Mouse (Mus musculus): ENCODE data around the gene Enkd1.

The Enkd1 gene

DNA sequence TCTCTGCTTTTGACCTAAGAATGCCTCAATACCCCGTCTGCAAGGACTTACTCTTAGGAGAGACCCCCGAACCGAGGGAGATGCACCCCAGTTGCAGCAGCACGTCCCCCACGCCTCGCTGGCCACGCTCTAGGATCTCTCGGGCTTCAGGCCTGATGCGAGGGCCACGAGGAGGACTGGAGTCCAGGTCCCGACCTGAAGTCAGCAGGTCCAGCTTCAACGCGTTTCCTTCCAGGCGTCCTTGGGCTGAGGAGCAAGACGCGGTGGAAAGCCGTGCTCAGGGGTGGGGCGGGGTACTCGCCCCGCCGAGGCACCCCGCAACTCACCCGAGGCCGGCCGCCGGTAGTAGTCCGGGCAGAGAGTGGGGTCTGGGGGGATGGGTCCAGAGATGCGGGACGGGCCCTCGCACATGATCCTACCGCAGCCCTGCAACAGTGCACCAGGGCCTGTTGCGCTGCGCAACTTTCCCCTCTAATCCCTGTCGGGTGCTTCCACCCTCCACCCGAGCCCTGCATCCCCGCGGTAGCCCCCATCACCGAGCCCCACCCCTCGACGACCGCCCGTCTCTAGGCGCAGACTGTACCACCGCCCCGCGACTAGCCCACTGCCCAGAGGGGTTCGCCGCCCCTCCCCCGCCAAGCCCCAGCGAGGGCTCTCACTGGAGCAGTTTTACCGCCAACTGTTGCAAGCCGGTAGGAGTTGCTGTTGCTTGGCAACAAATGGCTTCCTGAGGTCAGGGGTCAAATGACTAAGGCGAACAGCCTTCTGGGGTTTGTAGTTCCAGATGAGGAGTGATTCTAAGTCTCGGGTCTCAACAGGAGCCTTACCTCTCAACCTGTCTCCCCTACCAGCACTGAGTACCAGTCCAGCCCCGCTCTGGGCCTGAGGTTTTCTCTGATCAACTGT is at the start of gene Enkd1, which contains the start of gene 4933405L10Rik:
Gene Enkd1 (minus strand): TSS at position 713 of the 906 bp plus-strand sequence.
Gene 4933405L10Rik (plus strand): TSS at position 158 of the 906 bp plus-strand sequence.
- DNase-seq (ENCODE audit: low spot score in 2 of 2) = peak; percentile 74 to 86

DNA sequence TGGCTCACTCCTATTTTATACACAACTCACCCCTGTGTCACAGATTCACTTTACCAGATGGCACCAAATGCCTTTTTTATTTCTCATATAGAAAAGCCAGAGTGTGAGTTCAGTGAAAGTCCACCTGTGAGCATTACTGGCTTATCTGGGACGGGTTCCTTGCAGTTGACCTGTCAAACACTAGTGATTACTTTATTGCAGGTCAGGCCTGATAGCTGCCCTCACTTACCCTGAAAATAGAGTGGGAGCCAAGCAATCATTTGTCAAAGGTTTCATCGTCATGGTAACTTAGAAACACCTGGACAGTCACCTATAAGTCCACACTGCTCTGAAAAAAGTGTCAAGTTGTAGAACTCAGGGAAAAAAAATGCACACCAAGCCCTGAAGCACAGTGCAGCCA is 46.7 kb upstream of the Enkd1 start:
- DNase-seq (ENCODE audit: low spot score in 2 of 2) = no peak

DNA sequence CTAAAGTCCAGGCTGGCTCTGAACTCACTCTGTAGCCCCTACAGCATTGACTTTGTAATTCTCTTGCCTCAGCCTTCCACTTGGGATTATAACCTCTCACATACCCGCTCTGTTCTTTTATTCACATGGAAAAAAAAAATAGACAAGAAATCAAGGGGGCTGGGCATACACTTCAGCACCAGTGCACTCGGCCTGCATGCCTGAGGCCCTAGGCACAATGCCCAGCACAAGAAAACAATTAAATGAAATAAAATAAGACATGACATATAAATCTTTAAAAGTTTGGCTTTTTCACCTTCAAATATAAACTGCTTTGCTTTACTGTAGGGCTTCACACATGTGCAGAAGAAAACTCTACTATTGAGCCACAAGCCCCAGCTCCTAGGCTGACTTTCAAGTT is 45.9 kb upstream of the Enkd1 start:
- DNase-seq (ENCODE audit: low spot score in 2 of 2) = no peak

DNA sequence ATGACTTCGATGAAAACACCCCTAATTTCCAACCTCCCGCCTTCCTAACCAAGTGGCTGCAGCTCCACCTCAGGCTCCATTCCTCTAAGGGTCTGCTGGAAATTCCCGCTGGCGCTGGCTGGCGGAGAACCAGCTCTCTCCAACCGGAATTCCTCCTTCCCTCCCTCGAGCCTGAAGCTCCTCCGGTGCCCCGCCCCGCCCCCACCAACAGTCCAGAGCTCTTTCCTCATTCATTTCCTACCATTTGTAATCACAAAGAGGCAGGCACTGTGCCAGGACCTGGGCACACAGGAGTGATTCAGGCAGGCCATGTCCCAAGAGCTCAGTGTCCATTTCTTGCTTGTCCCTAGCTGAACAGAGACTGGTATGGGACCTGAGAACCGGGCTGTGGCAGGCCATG is 42.6 kb upstream of the Enkd1 start:
- peak in 1 of 2 experiments; percentile 40 for DNase-seq (ENCODE audit: low spot score in 2 of 2)

DNA sequence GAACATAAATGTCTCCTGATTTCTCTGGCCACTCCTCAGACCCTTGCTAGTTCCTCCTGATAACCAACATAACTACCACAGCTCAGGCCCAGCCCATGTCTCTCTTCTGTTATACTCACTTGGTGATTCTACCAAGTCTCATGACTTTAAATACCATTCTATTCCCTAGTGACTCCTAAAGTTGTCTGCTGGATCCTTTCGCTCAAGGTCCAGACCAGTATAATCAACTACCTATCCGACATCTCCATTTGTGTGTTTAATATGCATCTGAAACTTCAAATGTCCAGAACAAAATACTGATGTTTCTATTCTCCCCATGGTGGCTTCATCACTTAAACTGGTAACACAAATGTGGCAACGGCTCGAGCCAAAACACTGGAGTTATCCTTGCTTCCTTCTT is 35.3 kb upstream of the Enkd1 start:
- DNase-seq (ENCODE audit: low spot score in 2 of 2) = no peak

DNA sequence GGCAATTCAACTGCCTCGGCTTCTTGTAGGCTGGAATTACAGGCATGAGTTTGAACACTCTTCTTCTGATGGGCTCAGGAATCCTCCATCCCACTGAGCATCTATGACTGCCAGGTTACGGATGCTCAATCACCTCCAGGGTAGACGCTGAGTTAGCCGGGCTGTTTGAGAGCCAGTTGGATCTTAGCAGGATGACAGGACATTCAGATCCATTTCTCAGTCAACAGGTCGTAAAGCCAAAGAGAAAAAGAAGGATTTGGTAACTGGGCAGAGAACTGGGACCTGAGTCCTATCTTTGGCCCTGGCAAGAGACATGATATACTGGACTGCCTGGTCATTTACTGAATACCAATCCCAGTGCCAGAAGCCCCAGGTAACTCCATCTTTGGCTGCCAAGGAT is 31.2 kb upstream of the Enkd1 start:
- no peak for DNase-seq (ENCODE audit: low spot score in 2 of 2)

DNA sequence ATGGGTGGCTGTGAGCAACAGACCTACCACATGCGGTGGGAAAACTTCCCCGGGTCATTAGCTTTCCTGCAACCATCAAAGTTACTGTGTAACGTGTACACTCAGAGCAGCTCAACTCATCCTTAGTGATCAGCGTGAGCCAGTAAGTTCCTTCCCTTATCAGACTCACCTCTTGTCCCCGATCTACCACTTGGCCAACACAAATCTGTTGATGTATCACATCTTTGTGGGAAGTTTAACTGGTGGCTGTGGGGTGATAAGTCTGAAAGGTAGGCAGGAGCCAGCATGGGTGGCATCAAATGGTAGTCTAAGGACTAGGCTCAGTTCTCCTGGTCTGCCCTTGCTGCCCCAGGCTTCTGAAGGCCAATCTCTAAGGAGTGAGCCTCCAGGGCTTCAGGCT is 24.2 kb upstream of the Enkd1 start:
- DNase-seq (ENCODE audit: low spot score in 2 of 2) = no peak

DNA sequence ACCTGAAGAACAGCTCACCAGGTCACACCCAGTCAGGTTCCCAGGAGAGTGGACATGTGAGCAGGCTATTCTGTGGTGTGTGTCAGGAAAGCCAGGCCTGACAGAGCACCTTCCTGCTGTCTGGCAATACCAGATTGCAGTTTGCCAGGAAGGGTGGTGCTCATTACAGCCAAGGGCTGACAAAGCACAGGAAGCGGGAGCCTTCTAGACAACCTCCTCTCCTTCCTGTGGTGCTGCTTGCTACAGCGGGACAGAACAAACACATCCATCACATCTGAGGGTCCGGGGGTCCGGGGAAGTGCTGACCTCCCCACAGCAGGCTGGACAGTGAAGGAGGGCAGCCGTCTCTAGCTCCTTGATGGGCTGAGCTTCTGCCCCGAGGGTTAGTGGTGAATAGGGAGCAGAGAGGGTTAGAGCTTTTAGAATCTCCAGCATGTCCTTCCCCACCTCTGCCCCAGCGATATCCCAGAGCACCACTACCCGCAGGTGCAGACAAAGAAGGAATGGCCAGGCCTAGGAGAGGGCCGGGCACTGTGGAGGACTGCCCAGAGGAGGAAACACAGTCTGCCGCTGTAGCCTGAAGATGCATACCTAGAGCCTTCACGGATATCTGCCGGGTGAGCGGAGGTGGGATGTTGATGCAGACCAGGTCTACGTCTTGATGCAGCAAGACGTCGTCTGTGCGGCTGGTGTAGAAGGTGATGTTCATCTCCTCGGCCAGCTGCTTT is 19.6 kb upstream of the Enkd1 start:
- no peak for DNase-seq (ENCODE audit: low spot score in 2 of 2)

DNA sequence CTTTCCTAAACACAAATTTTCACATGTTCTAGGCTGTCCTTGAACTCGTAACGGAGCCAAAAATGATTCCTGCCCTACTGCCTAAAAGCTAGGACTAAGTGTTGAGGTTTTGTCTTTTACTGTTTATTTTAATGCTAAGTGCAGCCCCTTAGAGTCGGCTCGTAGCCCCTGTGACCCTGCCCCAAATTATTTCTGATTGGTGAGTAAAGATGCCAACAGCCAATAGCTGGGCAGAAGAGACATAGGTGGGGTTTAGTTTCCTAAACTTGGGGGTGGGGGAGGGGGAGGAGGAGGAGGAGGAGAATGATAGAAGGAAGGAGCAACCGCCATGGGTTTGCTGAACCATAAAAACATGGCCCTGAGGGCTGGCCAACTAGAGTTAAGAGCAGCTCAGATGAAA is 17.7 kb upstream of the Enkd1 start:
- DNase-seq (ENCODE audit: low spot score in 2 of 2) = no peak

DNA sequence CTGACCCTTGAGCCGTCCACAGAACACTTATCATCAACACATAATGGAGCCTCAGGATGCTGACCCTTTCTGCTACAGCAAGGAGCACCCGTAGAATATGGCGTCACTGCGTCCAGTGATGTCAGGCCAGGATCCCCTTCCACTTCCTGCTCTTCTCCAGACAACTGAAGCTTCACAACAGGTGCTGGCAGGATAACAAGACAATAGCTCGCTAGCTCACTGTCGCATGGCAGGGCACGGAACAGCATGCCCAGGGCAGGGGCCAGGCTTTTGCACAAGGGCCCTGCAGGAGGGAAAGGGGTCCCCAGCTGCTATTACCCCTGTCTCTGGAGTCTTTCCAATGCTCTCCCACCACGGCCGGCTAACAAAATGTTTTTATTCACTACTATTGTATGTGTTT is 14.9 kb upstream of the Enkd1 start:
- DNase-seq (ENCODE audit: low spot score in 2 of 2) = no peak

DNA sequence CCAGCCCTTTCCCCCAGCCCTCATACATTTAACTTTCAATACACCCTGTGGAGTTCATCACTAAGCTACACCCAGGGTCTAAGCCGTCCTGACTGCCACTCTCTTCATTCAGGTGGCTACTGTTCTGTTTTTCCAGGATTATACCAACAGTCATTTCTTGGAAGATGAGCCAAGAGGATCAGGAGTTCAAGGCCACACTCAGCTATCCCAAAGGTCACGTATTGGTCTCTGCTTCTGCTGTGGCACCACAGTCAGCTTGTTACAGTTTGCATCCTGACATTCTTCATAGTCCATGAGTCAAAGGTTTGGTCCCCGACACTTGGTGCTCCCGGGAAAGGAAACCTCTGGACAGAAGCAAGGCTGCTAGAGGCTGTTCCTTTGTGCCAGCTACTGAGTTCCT is 11.6 kb upstream of the Enkd1 start:
- no peak for DNase-seq (ENCODE audit: low spot score in 2 of 2)

DNA sequence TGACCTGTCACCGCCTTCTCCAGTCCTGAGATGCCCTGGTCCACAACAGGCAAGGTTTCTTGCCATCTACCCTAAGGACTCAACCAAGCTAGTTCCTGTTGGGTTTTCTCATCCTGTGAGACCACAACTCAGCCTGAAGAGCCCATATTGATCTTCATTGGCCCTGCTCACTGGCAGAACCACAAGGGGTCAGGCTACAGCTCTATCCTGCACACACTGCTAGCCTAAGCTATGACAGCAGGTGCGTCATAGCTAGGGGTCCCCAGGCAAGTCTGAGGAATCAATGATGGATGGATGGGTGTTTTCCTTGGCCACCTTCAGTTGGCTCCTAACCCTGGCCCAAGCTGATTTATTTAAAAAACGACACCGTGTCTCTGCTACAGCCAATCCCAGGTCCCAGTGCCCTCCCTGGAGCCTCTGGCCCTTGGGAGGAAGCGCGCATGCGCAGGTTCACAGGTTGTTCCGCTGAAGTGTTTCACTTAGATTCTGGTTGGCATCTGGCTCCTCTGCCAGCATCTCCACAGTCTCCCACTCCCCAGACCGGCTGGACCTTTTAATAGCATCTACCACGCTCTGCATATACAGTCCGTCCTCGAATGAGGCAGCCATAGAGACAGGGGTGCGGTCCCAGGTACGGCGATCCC is 8.4 kb upstream of the Enkd1 start:
- DNase-seq (ENCODE audit: low spot score in 2 of 2) = no peak

DNA sequence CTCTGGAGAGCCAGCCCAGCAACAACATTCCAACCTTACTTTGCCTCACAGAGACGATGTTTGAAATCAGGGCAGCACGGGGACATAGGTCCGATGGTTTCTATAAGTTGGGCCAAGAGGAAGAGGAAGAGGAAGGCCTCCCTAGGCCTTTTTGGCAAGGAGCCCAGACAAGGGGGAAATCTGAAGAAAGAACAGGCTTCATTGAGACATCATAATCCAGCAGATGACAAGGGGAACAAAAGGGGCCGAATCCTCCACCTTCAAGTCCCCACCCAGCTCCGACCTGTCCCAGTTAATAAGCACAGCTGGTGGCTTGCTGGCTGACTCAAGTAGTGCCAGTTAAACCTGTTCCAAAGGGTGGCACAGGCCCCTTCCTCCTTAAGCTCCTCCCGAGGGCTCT is 7.0 kb upstream of the Enkd1 start:
- no peak for DNase-seq (ENCODE audit: low spot score in 2 of 2)

DNA sequence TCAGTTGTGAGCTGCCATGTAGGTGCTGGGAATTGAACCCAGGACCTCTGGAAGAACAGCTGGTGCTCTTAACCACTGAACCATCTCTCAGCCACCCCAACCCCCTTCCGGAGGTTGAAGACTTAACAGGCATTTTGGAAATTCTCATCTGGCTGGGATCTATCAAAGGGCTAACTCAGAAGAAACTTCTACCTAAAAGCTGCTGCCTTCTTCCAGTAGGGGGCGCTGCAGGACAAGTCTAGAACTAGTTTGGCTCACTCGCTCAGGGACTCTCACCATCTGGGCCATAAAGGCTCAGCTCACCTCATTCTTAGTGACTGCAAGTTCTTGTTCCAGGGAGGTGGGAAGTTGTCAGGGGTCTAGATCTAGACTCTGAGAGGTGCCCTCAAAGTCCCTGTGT is 6.1 kb upstream of the Enkd1 start:
- peak; percentile 88 to 95 for DNase-seq (ENCODE audit: low spot score in 2 of 2)

DNA sequence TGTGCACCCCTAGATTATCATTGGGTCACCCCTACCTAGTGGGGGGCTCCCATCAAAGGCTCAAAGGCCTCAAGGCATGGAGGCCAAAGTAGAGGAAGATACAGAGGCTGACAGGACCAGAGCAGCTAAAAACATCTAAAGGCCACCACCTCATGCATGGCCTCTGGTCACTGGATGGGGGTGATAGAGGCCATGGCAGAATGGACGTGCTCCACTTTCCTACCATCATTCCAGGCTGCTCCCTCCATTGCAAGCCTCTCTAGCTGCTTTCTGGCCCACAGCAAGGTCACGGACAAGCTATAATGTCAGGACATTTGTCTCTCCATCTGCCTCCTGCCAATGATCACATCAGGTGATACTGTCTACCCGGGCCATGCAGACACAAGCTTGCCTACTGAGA is 4.3 kb upstream of the Enkd1 start:
- DNase-seq (ENCODE audit: low spot score in 2 of 2) = no peak

DNA sequence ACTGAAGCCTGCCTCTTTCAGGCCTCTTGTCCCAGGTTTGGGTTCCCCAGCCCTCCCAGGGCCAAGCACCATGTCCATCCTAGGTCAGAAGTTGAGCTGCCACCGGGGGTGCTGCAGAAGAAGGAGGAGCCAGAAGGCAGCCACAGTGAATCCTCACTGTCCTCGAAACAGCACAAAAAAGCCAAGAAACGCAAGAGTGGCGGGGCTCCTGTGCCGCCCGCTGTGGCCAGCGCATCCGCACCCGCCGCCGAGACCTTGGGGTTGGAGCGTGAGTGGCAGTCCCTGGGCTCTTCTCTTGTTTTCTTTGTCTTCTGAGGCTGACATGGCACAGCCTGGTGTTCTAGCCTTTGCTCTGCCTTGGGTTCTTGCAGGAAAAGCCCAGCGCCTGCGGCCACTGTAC is 1.3 kb upstream of the Enkd1 start:
- no peak for DNase-seq (ENCODE audit: low spot score in 2 of 2)

DNA sequence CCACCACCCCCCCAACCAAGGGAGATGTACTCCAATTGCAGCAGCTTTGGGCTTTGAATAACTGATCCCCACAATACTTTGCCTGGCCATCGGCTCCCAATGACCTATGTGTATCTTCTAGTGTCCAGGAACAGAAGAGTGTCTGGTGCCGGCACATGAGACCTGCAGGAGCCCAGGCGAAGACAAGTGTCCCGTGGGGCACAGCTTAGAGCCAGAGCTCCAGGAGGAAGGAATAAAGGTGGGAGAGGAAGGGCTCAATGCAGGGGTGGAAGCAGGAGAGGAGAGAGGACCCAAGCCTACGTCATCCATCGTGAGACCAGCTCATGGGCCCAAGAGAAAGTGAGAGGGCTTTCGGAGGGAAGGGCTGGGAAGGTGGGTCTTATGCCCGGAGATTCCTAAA is 665 bp upstream of the Enkd1 start:
- no peak for DNase-seq (ENCODE audit: low spot score in 2 of 2)

DNA sequence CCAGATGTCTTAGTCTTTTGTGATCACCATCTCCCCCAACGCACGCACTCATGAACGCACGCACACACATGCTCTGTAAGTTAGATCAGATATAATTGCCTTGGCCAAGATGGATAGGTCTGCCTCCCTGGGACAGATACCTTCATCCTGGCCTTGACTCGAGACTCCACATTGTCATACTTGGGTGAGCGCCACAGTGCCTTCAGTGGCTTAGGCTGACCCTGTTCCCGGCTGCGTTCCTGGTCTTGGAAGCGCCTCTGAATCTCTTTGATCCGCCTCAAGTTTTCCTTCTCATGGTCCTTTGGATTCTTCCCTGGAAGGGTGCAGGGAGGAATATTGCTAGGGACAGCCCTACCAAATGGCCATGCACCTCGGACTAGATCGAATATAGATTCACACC is 1.6 kb downstream of the Enkd1 start:
- peak in 1 of 2 experiments; percentile 14 for DNase-seq (ENCODE audit: low spot score in 2 of 2)

DNA sequence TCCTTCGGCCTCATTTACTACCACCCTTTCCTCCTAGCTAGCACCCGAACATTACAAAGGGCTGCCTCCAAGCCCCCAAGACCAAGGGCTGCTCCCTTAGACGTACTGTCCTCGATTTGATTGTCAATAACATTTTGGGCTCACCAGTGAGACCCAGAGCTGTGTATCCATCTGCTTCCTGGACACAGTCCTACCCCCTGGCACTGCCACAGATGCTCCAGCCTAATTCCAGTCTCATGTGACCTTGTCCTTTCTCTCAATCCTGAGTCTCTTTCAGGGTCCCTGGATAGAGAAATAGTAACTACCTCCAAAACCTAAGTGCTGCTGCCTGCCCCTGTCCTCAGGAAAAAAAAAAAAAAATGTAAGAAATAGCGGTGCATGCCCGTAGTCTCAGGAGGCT is 3.1 kb downstream of the Enkd1 start:
- DNase-seq (ENCODE audit: low spot score in 2 of 2) = no peak

DNA sequence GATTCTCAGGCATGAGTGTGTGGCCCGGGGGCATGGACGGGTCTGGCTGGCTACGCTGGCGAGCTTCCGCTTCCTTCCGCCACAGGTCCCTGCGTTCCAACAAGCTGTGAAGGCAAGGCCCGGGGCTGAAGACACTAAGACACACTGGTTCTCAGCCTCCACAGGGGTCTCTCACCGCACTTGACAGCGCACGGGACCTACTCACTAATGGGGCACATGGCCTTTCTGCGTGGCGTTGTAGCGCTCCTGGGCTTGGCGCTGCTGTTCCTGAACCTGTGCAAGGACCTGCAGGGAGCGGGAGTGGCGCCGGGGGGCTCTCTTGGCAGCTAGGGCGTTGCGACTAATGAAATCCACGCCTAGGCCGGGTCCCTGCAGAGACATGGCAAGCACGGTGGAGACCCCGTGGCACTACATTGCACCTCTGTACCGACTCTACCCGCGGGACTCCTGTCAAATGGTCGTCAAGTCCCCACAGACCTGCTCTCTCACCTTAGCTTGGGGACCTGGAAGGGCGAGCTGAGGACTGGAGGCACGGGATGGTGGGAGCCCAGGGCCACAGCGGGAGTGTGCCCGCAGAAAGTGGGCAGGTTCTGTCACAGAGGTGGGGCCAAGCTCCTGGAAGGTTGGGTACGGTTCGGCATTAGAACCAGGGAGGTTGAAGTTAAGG is 3.7 kb downstream of the Enkd1 start:
- peak in 1 of 2 experiments; percentile 17 for DNase-seq (ENCODE audit: low spot score in 2 of 2)

DNA sequence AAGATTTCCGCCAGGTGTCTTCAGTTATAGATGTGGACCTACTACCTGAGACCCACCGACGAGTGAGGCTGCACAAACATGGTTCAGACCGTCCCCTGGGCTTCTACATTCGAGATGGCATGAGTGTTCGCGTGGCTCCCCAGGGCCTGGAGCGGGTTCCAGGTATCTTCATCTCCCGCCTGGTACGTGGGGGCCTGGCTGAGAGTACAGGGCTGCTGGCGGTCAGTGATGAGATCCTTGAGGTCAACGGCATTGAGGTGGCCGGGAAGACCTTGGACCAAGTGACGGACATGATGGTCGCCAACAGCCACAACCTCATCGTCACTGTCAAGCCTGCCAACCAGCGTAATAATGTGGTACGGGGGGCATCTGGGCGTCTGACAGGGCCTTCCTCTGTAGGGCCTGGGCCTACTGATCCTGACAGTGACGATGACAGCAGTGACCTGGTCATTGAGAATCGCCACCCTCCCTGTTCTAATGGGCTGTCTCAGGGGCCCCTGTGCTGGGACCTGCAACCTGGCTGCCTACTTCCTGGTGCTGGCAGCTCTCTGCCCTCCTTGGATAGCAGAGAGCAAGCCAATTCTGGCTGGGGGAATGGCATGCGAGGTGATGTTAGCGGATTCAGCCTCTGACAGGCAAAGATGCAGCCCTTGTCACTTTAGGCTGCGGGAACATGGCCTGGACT is 5.1 kb downstream of the Enkd1 start:
- peak in 1 of 2 experiments; percentile 17 for DNase-seq (ENCODE audit: low spot score in 2 of 2)

Measured in spleen, postnatal 10 days (tissue).